Mouse (Mus musculus) E14TG2a.4 (cell line): ENCODE measurements around the gene Rhbg.
A peak's percentile ranks its signal among the peaks of the same experiment; 100 is the strongest.
"Not testable (repeated sequence)": the region's sequence is repeated elsewhere in the genome, so short reads cannot be mapped to it uniquely, and the experiment has no call there.

Source experiments
- H3K27me3 ChIP-seq: 2 replicates; pipeline ENCODE4 v1.6.1; 2014; ENCODE audit warnings: low read length, control low read depth; ENCODE audit not compliant: insufficient read depth
- H3K36me3 ChIP-seq: 2 replicates; pipeline ENCODE4 v1.6.1; 2014; ENCODE audit warnings: low read length, control low read depth; ENCODE audit not compliant: insufficient read depth
- H3K4me1 ChIP-seq: replicated peaks from 2 replicates; pipeline ENCODE4 v1.6.1; 2014; ENCODE audit warnings: low read depth, low read length, control low read depth
- H3K4me3 ChIP-seq: replicated peaks from 2 replicates; pipeline ENCODE4 v1.5.1; 2014; ENCODE audit warnings: mild to moderate bottlenecking, low read length
- H3K9me3 ChIP-seq: 2 replicates; pipeline ENCODE4 v1.6.1; 2014; ENCODE audit warnings: low read length, control low read depth
- CTCF ChIP-seq: conservative IDR thresholded peaks from 2 replicates; pipeline ENCODE4 v1.5.1; 2014; ENCODE audit warnings: low read length
- NANOG ChIP-seq: IDR thresholded peaks from 2 replicates; pipeline ENCODE4 v1.6.1; 2014; ENCODE audit warnings: borderline replicate concordance, low read length, mixed read lengths
- POU5F1 ChIP-seq: IDR thresholded peaks from 2 replicates; pipeline ENCODE4 v1.6.1; 2014; ENCODE audit warnings: low read length, borderline replicate concordance

Gene Rhbg

DNA sequence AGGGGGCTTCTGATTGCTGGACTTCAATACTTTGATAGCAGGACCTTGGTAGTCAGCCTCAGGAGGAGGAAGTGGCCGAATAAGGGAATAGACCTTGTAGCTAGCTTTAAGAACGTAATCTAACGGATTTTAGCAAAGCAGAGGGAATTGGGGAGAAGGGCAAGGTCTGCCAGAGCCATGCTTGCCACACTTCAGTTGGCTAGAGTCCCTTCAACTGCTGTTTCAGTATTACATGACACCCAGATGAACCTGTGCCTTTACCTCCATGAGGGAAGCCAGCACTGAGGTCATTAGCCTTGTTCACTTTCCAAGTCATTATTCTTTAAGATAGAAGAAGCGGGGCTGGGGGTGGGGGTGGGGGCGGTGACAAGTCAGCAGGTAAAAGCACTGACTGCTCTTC, 14.5 kb upstream of the Rhbg start:
- peaks cover 31% of the 10 kb centered on the region for H3K4me1 ChIP-seq
- TF ChIP-seq CTCF (no peak), NANOG (no peak), POU5F1 (no peak)
- H3K27me3 ChIP-seq = no peaks in the 10 kb centered on the region
- no peaks in the 10 kb centered on the region for H3K9me3 ChIP-seq
- peaks cover 4% of the 10 kb centered on the region; the same call in 1 of the 2 replicates for H3K36me3 ChIP-seq
- no peak overlapping the region for H3K4me3 ChIP-seq

DNA sequence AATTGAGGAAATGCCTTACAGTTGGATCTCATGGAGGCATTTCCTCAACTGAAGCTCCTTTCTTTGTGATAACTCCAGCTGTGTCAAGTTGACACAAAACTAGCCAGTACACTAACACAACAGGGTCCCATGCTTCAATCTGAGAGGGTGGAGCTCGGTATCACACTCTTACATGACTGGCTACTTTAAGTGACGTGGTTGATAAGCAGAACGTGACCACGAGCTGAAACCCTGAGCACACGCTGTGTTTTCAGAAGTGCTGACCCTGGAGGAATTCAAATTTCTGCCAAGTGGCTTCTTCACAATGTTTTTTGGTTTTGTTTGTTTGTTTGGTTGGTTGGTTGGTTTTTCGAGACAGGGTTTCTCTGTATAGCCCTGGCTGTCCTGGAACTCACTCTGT, 13.5 kb upstream of the Rhbg start:
- H3K36me3 ChIP-seq, H3K27me3 ChIP-seq, H3K4me3 ChIP-seq, H3K9me3 ChIP-seq: not testable (repeated sequence)
- H3K4me1 ChIP-seq = peaks cover 27% of the 10 kb centered on the region

DNA sequence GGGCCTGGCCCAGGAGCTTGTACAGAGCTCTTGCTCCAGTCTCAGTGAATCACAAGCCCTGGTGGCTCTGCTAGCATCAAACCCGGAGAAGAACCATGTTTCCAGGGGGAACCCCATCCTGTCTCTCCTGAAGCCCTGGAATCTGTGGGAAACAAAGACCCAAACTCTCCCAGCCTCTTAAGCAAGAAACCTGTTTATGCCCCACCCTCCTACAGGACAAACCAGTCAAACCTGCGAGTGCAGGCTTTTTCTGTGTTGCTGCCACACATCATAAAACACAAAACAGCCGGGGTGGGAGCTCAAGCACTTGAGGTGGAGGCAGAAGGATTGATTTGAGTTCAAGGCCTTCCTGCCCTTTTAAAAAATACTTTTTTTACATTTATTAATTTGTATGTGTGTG, 7.8 kb upstream of the Rhbg start:
- H3K4me1 ChIP-seq = peaks cover 35% of the 10 kb centered on the region
- peaks cover 4% of the 10 kb centered on the region for H3K27me3 ChIP-seq
- TF ChIP-seq POU5F1 = no peak
- no peak for TF ChIP-seq CTCF
- TF ChIP-seq NANOG = no peak
- no peak overlapping the region for H3K4me3 ChIP-seq
- H3K9me3 ChIP-seq = no peaks in the 10 kb centered on the region
- no peaks in the 10 kb centered on the region for H3K36me3 ChIP-seq

DNA sequence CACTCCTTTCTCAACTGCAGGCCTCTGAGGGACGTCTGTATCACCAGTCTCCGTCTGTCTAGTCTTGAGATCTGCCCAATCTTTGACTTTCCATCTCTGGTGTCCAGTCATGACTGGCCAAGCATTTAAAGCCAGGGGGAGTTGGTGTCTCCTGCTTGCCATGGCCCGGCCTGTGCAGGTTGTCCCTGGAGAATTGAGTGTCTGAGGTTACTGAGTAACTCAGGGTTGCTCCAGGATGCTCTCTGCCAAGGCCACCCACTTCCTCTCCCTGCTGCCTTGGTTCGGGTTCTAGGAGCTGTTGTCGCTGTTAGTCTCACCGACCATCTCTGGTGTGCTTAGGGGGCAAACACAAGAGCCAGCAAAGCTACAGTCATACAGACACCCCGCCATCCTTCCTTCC, 1.9 kb upstream of the Rhbg start:
- Histone ChIP-seq H3K9me3 (no peaks in the 10 kb centered on the region), H3K36me3 (no peaks in the 10 kb centered on the region), H3K4me1 (peaks cover 26% of the 10 kb centered on the region), H3K27me3 (peaks cover 49% of the 10 kb centered on the region), H3K4me3 (no peak overlapping the region)
- no peak for TF ChIP-seq CTCF
- no peak for TF ChIP-seq NANOG
- TF ChIP-seq POU5F1 = no peak

DNA sequence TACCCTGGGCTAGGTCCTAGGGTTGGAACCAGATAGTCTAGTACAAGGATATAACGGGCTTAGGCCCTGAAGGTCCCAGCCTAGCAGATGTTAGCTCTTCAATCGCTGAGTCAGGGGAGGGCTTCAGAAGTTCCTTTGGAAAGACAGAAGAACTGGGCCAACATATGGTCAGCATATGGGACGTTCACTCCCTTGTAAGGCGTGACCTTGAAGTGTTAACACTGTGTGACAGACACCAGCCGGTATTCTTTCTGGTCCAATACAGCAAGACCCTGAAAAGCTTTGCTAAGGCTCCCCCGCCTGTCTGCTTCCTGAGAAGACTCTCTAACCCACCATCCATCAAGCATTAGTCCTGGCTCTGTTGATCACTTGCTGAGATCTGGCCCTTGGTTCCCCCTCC, 1.4 kb upstream of the Rhbg start:
- H3K4me1 ChIP-seq = peaks cover 22% of the 10 kb centered on the region
- TF ChIP-seq NANOG (no peak), POU5F1 (no peak), CTCF (no peak)
- H3K36me3 ChIP-seq = no peaks in the 10 kb centered on the region
- H3K4me3 ChIP-seq = no peak overlapping the region
- H3K9me3 ChIP-seq = no peaks in the 10 kb centered on the region
- peaks cover 49% of the 10 kb centered on the region for H3K27me3 ChIP-seq

DNA sequence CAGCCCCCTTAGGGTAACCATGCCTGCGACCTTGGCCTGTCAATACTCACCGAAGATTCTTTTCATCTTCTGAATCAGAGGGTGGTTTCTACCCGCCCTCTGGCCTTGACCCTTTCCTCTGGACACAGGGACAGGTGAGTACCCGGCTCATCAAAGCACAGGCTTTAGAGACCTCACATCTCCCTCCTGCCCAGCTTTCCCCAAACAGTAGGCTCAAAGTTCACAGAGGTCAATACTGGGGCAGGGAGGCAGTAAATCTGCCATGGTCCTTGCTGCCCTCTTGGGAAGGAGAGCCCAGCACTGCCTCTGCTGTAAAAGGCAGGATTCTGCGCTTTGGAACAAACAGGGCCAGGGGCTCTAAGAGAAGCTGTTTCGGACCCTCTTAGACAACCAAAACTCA, 1.8 kb downstream of the Rhbg start:
- peaks cover 58% of the 10 kb centered on the region for H3K27me3 ChIP-seq
- no peak overlapping the region for H3K4me3 ChIP-seq
- H3K4me1 ChIP-seq = peaks cover 36% of the 10 kb centered on the region
- H3K36me3 ChIP-seq = no peaks in the 10 kb centered on the region
- TF ChIP-seq CTCF (no peak), NANOG (no peak)
- H3K9me3 ChIP-seq = no peaks in the 10 kb centered on the region

DNA sequence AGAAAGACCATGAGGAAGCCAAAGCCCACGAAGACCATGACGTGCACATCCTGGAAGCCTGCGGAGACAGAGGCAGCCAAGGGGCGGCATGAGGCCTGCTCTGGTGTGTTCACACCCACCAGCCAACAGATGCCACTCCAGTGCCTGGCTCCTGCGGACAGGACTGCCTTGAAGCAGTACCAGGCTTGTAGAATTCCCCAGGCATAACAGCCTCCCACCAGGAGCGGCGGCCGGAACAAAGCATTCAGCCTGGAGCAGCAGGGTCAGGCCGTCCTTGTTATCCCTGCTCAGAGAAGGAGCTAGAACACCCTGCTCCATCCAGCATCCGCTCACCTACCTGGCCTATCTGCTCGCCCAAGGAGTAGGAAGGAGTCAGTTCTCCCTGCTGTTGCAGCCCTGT, 6.1 kb downstream of the Rhbg start:
- TF ChIP-seq CTCF (no peak), POU5F1 (no peak), NANOG (no peak)
- H3K9me3 ChIP-seq = no peaks in the 10 kb centered on the region
- peaks cover 47% of the 10 kb centered on the region for H3K27me3 ChIP-seq
- H3K4me1 ChIP-seq = peaks cover 57% of the 10 kb centered on the region
- H3K36me3 ChIP-seq = no peaks in the 10 kb centered on the region
- H3K4me3 ChIP-seq = peak overlapping the region; percentile 50

DNA sequence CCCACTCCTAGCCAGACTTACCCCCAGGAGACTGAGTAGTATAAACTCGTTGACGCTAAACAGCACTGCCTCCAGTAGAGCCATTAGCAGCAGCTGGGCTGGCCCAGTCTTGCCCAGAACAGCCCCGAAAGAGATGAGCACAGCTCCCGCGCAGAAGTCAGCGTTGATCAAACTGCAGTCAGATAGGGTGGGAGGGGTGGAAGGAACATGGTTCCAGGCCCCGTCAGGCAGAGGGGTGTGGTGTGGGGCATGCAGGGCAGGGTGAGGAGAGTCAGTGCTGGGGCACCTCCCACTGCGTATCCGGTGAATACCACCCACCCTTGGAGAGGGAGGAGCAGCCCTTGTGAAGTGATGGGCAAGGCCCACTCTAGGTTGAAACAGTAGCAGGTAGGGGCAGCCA, 6.8 kb downstream of the Rhbg start:
- no peaks in the 10 kb centered on the region for H3K36me3 ChIP-seq
- peak overlapping the region; percentile 50 for H3K4me3 ChIP-seq
- no peaks in the 10 kb centered on the region for H3K9me3 ChIP-seq
- H3K4me1 ChIP-seq = peaks cover 63% of the 10 kb centered on the region
- TF ChIP-seq POU5F1 (no peak), CTCF (no peak), NANOG (no peak)
- peaks cover 42% of the 10 kb centered on the region for H3K27me3 ChIP-seq

DNA sequence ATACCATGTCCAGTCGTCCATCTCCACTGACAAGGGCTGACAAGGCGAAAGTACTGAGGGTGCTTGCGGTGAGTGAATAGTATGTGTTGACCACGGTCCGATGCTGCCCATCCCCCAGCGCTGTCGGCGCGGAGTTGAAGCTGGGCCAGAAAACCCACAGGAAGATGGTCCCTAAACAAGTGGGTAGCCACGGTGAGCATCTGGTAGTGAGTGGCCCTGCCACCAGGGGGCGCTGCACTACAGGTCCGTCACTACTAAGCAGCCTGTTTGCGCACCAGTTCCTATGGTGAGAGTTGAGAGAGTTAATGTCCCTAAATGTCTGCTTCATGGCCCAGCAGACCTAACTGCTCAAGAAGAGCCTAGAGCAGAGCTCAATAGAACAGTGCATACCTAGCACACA, 8.7 kb downstream of the Rhbg start:
- no peaks in the 10 kb centered on the region for H3K9me3 ChIP-seq
- peaks cover 58% of the 10 kb centered on the region for H3K27me3 ChIP-seq
- no peaks in the 10 kb centered on the region for H3K36me3 ChIP-seq
- TF ChIP-seq CTCF (peak; percentile 86), NANOG (no peak)
- H3K4me1 ChIP-seq = peaks cover 67% of the 10 kb centered on the region
- no peak overlapping the region for H3K4me3 ChIP-seq

DNA sequence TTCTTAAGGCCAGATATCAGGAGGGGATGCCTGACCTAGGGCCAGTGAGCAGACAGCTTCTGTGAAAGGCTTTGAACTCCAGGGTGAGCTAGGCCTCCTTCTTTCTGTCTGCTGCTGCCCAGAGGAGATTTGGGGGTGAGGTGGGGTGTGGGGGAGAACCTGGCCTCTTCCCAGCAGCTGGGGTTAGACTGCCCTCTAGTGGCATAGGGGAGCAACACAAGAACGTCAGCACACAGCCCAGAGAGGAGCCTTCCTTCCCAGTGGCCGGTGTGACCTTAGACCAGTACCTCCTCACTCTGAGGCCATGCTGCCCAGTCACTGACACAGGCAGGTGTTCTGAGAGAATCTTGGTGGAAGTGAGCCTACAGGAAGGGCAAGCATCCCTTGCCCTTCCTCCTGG, 10.4 kb downstream of the Rhbg start:
- Histone ChIP-seq H3K36me3 (no peaks in the 10 kb centered on the region), H3K9me3 (no peaks in the 10 kb centered on the region), H3K4me3 (no peak overlapping the region), H3K4me1 (peaks cover 70% of the 10 kb centered on the region), H3K27me3 (peaks cover 76% of the 10 kb centered on the region)
- TF ChIP-seq CTCF (peak; percentile 89), NANOG (no peak)
